In genomic region chr10:79502830-79503644, GRCm38 (mm10) we compare ENCODE assay signal across 12 mouse cellular contexts. TPM values are rescaled to one million over a fixed set of nuclear protein-coding genes. Genes with fewer than 3 reads are reported as not detected.
A peak's percentile ranks its signal among the peaks of the same experiment; 100 is the strongest.
DNase-seq lines count a peak whose midpoint lies in the region; ATAC-seq and TF ChIP-seq lines count a peak whose summit lies in the region.
"Had no signal": no experiment of that assay in that cellular context is flagged by ENCODE, and none has a peak within 500 bp of the region (broad histone marks: within the 10 kb centered on the region; RNA-seq: fewer than 3 reads in every experiment).

No protein-coding gene starts in this region.

- H3K36me3 ChIP-seq in forebrain, postnatal 0 days (ENCODE audit: insufficient read depth): no peaks in the 10 kb centered on the region
- no peaks in the 10 kb centered on the region for H3K36me3 ChIP-seq in forebrain, embryonic 16.5 days (ENCODE audit: control insufficient read depth, insufficient read depth)
- no peaks in the 10 kb centered on the region for H3K36me3 ChIP-seq in embryonic facial prominence, embryonic 14.5 days (ENCODE audit: control insufficient read depth, insufficient read depth, low read length)
- H3K36me3 ChIP-seq in stomach, postnatal 0 days (ENCODE audit: control insufficient read depth, insufficient read depth, low read length): no peaks in the 10 kb centered on the region

- WGBS in forebrain, postnatal 0 days: 68% methylated on average over 6 of the region's 6 CpGs
- WGBS in forebrain, embryonic 16.5 days: 65% methylated on average over 6 of the region's 6 CpGs
- 69% methylated on average over 6 of the region's 6 CpGs for WGBS in embryonic facial prominence, embryonic 14.5 days
- WGBS in stomach, postnatal 0 days: 61% methylated on average over 6 of the region's 6 CpGs

- intact Hi-C loops in gastrocnemius, adult 2 months (cut with DNase I): no loop called here

- H3K9me3 ChIP-seq in forebrain, postnatal 0 days (ENCODE audit: low read length): no peaks in the 10 kb centered on the region
- no peaks in the 10 kb centered on the region for H3K9me3 ChIP-seq in forebrain, embryonic 16.5 days (ENCODE audit: control insufficient read depth, low read length)
- no peaks in the 10 kb centered on the region for H3K9me3 ChIP-seq in embryonic facial prominence, embryonic 14.5 days (ENCODE audit: control insufficient read depth, low read length)
- no peaks in the 10 kb centered on the region for H3K9me3 ChIP-seq in stomach, postnatal 0 days (ENCODE audit: control insufficient read depth, low read length)

- H3K27ac ChIP-seq in forebrain, postnatal 0 days (ENCODE audit: low read depth, low read length): no peak overlapping the region
- H3K27ac ChIP-seq in forebrain, embryonic 16.5 days (ENCODE audit: low read length): no peak overlapping the region
- H3K27ac ChIP-seq in embryonic facial prominence, embryonic 14.5 days (replicated peaks; ENCODE audit: low read depth, low read length): no peak overlapping the region
- H3K27ac ChIP-seq in stomach, postnatal 0 days (replicated peaks): no peak overlapping the region
- no peak overlapping the region for H3K27ac ChIP-seq in gastrocnemius, adult 2 months

- no peak for ATAC-seq in forebrain, postnatal 0 days
- ATAC-seq in forebrain, embryonic 16.5 days: no peak
- no peak for ATAC-seq in embryonic facial prominence, embryonic 14.5 days (ENCODE audit: low read depth)
- no peak for ATAC-seq in stomach, postnatal 0 days (ENCODE audit: low FRiP score, low TSS enrichment)
- ATAC-seq in inflammation-experienced regulatory T-cells, adult 6 months: no peak

- H3K9ac ChIP-seq in forebrain, postnatal 0 days: no peak overlapping the region
- no peak overlapping the region for H3K9ac ChIP-seq in forebrain, embryonic 16.5 days (replicated peaks; ENCODE audit: low read depth, low read length)
- no peak overlapping the region for H3K9ac ChIP-seq in embryonic facial prominence, embryonic 14.5 days (ENCODE audit: low read depth, low read length)
- no peak overlapping the region for H3K9ac ChIP-seq in stomach, postnatal 0 days (ENCODE audit: low read length)

- no peaks in the 10 kb centered on the region for H3K27me3 ChIP-seq in forebrain, postnatal 0 days (ENCODE audit: insufficient read depth, low read length)
- no peaks in the 10 kb centered on the region for H3K27me3 ChIP-seq in forebrain, embryonic 16.5 days (replicated peaks; ENCODE audit: control insufficient read depth, insufficient read depth, low read length)
- no peaks in the 10 kb centered on the region for H3K27me3 ChIP-seq in embryonic facial prominence, embryonic 14.5 days (replicated peaks; ENCODE audit: control insufficient read depth, insufficient read depth, low read length)
- H3K27me3 ChIP-seq in stomach, postnatal 0 days (ENCODE audit: control insufficient read depth, insufficient read depth, low read length): no peaks in the 10 kb centered on the region

- H3K4me1 ChIP-seq in forebrain, postnatal 0 days (ENCODE audit: insufficient read depth): no peaks in the 10 kb centered on the region
- no peaks in the 10 kb centered on the region for H3K4me1 ChIP-seq in forebrain, embryonic 16.5 days (replicated peaks; ENCODE audit: control insufficient read depth, insufficient read depth, low read length)
- no peaks in the 10 kb centered on the region for H3K4me1 ChIP-seq in embryonic facial prominence, embryonic 14.5 days (ENCODE audit: control insufficient read depth, insufficient read depth, low read length)
- no peaks in the 10 kb centered on the region for H3K4me1 ChIP-seq in stomach, postnatal 0 days (replicated peaks; ENCODE audit: control insufficient read depth, insufficient read depth)

- peak; percentile 7 for DNase-seq in forebrain, postnatal 0 days
- peak; percentile 10 for DNase-seq in lung, postnatal 36 days
- DNase-seq in lung, postnatal 10 days: no peak
- peak; percentile 3 for DNase-seq in embryonic facial prominence, embryonic 14.5 days (ENCODE audit: low spot score)
- DNase-seq in stomach, postnatal 0 days (ENCODE audit: low spot score): no peak
- no peak for DNase-seq in gastrocnemius, adult 2 months
- DNase-seq: adrenal gland, postnatal 36 days had no signal

- no peak for TF ChIP-seq CTCF in forebrain, postnatal 0 days (IDR thresholded peaks at IDR 0.05; ENCODE audit: low read depth)
- peak; percentile 56 for TF ChIP-seq CTCF in stomach, postnatal 0 days (IDR thresholded peaks at IDR 0.05; ENCODE audit: low read depth)
- TF ChIP-seq CTCF in gastrocnemius, adult 2 months (IDR thresholded peaks at IDR 0.05): no peak

- no peak overlapping the region for H3K4me2 ChIP-seq in forebrain, postnatal 0 days (ENCODE audit: low read depth)
- H3K4me2 ChIP-seq in forebrain, embryonic 16.5 days (ENCODE audit: low read length): no peak overlapping the region
- H3K4me2 ChIP-seq in embryonic facial prominence, embryonic 14.5 days (ENCODE audit: low read depth, low read length): no peak overlapping the region
- no peak overlapping the region for H3K4me2 ChIP-seq in stomach, postnatal 0 days (replicated peaks; ENCODE audit: low read depth)

- no peak for TF ChIP-seq EP300 in stomach, postnatal 0 days (optimal IDR thresholded peaks at IDR 0.05)

- no peak overlapping the region for H3K4me3 ChIP-seq in forebrain, postnatal 0 days (ENCODE audit: low read depth, low read length)
- no peak overlapping the region for H3K4me3 ChIP-seq in forebrain, embryonic 16.5 days (replicated peaks; ENCODE audit: low read length)
- no peak overlapping the region for H3K4me3 ChIP-seq in embryonic facial prominence, embryonic 14.5 days (ENCODE audit: low read depth, low read length)
- H3K4me3 ChIP-seq in stomach, postnatal 0 days (ENCODE audit: low read depth, low read length): no peak overlapping the region
- H3K4me3 ChIP-seq in gastrocnemius, adult 2 months: no peak overlapping the region

RNA-seq across cellular contexts. Expression of gene Plpp2, which starts 30.6 kb away (rescaled TPM):
- total RNA-seq in forebrain, postnatal 0 days (2014; rRNA removed): 18.5 and 24.1 TPM in 2 replicates
- polyA plus RNA-seq in forebrain, postnatal 0 days (2015; fragmentation: Nextera tagmentation; extraction: Ambion mirVana): 11.0 and 13.1 TPM in 2 replicates
- 9.0 and 11.6 TPM in 2 replicates for polyA plus RNA-seq in forebrain, embryonic 16.5 days (2015; fragmentation: Nextera tagmentation; extraction: Ambion mirVana)
- polyA plus RNA-seq in embryonic facial prominence, embryonic 14.5 days (2014; fragmentation: Nextera tagmentation; extraction: Ambion mirVana): 18.1 and 19.9 TPM in 2 replicates
- polyA plus RNA-seq in stomach, postnatal 0 days (2015; fragmentation: Nextera tagmentation; extraction: Ambion mirVana): 81.8 and 92.1 TPM in 2 replicates
- total RNA-seq in gastrocnemius, adult 2 months (2021): under 1 TPM; 0.71 to 0.73 TPM
- polyA plus RNA-seq in inflammation-experienced regulatory T-cells, adult 6 months (2017; shearing (Covaris generic)): 1 to 10 TPM; 2.4 to 5.8 (median 2.9) TPM

RNA-seq across cellular contexts. Expression of gene Vmn2r83, which starts 34.5 kb away (rescaled TPM):
- not detected in 2 replicates for total RNA-seq in forebrain, postnatal 0 days (2014; rRNA removed)
- polyA plus RNA-seq in forebrain, postnatal 0 days (2015; fragmentation: Nextera tagmentation; extraction: Ambion mirVana): not detected in 2 replicates
- polyA plus RNA-seq in forebrain, embryonic 16.5 days (2015; fragmentation: Nextera tagmentation; extraction: Ambion mirVana): not detected in 2 replicates
- not detected in 2 replicates for polyA plus RNA-seq in embryonic facial prominence, embryonic 14.5 days (2014; fragmentation: Nextera tagmentation; extraction: Ambion mirVana)
- not detected in 2 replicates for polyA plus RNA-seq in stomach, postnatal 0 days (2015; fragmentation: Nextera tagmentation; extraction: Ambion mirVana)
- total RNA-seq in gastrocnemius, adult 2 months (2021): not detected
- polyA plus RNA-seq in inflammation-experienced regulatory T-cells, adult 6 months (2017; shearing (Covaris generic)): not detected
- total RNA-seq: adrenal gland, postnatal 36 days; hematopoietic stem cell, adult 5-6 weeks; left cerebral cortex, postnatal 25 days; megakaryocyte, adult 5-6 weeks had no signal

RNA-seq across cellular contexts. Expression of gene Mier2, which starts 52.0 kb away (rescaled TPM):
- 70.0 and 73.0 TPM in 2 replicates for total RNA-seq in forebrain, postnatal 0 days (2014; rRNA removed)
- 37.5 and 38.6 TPM in 2 replicates for polyA plus RNA-seq in forebrain, postnatal 0 days (2015; fragmentation: Nextera tagmentation; extraction: Ambion mirVana)
- 59.8 and 68.5 TPM in 2 replicates for polyA plus RNA-seq in forebrain, embryonic 16.5 days (2015; fragmentation: Nextera tagmentation; extraction: Ambion mirVana)
- polyA plus RNA-seq in embryonic facial prominence, embryonic 14.5 days (2014; fragmentation: Nextera tagmentation; extraction: Ambion mirVana): 44.6 and 50.9 TPM in 2 replicates
- polyA plus RNA-seq in stomach, postnatal 0 days (2015; fragmentation: Nextera tagmentation; extraction: Ambion mirVana): 24.0 and 25.4 TPM in 2 replicates
- 10 to 100 TPM; 15.8 to 18.9 TPM for total RNA-seq in gastrocnemius, adult 2 months (2021)
- 10 to 100 TPM; 11.6 to 15.0 (median 13.1) TPM for polyA plus RNA-seq in inflammation-experienced regulatory T-cells, adult 6 months (2017; shearing (Covaris generic))

Comparison
In these comparisons a context has a peak if more than half of its experiments do, and no peak if none do; other contexts are left out.
1. DNase-seq: peak in forebrain, postnatal 0 days (single experiment), lung, postnatal 36 days (single experiment) and embryonic facial prominence, embryonic 14.5 days (single experiment); none in lung, postnatal 10 days (single experiment), stomach, postnatal 0 days (single experiment) and gastrocnemius, adult 2 months (single experiment).